Mouse (Mus musculus) lung, postnatal 36 days (tissue): ENCODE results near the gene Cd86.

Experiments
- DNase-seq: peaks from one replicate; pipeline ENCODE4 v3.0.0; 2022; ENCODE audit warnings: mixed read lengths

The Cd86 gene

GRCm38 (mm10) chr16:36596671-36597410, 69.0 kb downstream of the Cd86 start:
- DNase-seq = no peak

DNA sequence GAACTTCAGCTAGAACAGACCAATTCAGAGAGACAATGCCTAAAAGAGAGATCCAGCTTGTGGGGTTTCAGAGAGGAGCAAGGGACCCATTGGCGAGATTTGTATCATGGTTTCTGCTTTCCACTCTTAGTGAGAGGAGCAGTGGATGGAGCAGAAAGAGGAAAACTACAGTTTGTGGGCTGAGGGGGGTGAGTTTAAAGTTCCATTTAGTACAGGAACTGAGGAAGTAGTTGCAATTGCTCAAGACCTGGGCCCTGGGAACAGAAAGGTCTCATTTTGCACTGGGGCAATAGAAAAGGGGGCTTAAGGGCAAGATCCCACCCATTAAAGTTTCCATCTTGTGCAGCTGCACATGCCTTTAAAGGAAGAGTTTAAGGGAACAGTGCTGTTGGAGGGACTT, 76.0 kb downstream of the Cd86 start:
- peak; percentile 1 for DNase-seq

DNA sequence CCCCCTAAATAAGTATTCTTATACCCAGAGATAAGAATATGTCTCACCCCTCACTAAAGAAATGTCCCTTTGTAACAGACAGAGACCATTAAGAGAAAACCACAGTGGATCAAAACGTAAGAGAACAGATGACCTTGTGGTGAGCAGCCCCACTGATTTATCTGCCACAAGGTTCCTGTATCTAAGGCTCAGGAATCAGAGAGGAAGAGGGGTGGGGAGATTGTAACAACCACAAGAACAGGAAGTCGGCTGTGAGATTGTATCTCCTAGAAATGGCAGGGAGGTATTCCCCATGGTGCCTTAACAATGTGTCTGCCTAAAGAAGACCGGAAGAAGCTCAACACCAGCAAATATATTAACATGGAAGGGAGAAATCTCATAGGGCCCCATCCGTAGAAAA, 77.9 kb downstream of the Cd86 start:
- DNase-seq = peak; percentile 6

GRCm38 (mm10) chr16:36582073-36582472, 83.8 kb downstream of the Cd86 start:
- DNase-seq = no peak

DNA sequence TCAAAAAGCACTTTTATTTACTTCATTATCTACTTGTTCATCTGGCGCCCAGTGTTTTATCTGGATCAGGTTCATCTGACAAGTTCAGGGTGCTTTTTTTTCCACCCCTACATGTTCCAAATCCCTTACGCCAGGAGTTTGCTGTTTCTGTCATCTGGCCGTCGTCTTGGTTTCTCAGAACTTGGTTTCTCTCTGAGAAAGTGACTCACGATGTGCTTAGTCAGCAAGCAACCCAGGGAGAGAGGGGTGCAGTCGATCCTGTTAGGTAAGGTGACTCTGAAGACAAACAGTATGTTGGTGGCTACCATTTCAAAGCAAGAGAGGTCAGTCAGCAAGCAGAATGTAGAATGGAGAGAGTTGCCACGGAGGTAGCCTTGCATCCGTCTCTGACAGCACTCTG, 93.9 kb downstream of the Cd86 start:
- no peak for DNase-seq

GRCm38 (mm10) chr16:36561386-36562338, 104.2 kb downstream of the Cd86 start, which contains the start of gene Casr:
Gene Casr, minus strand, starts transcription at chr16:36562141.
- DNase-seq = no peak

DNA sequence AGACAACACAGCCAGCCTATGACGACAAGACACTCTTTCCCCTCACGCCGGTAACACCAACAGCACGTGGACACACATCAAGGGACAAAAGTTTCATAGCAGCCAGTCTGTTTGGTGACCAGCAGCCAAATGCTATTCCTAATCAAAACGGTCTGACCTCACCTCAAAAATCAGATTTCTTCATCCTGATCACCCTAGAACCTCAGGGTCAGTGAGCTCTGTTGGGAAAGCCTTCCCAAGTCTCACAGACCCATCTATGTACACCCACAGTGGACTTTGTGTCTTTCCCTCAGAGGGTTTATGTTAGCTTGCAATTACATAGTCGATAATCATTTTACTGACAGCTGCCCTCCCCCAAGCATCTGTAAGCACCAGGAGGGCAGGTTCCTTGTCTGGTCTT, 106.3 kb downstream of the Cd86 start:
- DNase-seq = no peak

DNA sequence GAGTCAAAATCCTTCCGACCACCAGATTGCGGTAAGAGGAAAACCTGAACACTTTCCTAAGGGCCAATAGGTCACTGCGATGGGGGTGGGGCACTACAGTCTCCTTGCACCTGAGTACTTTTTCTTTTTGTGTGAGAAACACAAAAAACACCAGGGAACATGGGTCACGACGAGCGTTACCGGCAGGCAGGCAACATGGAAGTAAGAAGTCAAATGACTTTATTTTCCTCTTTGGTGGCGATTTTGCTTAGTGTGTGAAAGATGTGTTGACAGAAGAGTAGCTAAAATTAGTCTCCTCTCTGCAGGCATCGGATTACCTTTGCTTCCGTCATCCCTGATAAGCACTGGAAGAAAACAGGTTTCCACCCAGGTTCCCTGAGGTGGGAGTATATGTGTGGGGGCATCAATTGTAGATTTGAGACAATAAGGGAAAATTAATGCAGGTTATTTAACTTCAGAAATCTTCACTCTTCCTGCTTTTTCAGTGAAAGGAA, 110.2 kb downstream of the Cd86 start:
- no peak for DNase-seq
